ENCODE assay signal across 18 mouse cellular contexts in genomic region chr12:112791026-112791425, GRCm38 (mm10). TPM values are rescaled to one million over a fixed set of nuclear protein-coding genes. Genes with fewer than 3 reads are reported as not detected.
"Had no signal": no experiment of that assay in that cellular context is flagged by ENCODE, and none has a peak within 500 bp of the region (broad histone marks: within the 10 kb centered on the region; RNA-seq: fewer than 3 reads in every experiment).

No protein-coding gene starts in this region.

- H3K9me3 ChIP-seq: midbrain, embryonic 10.5 days; midbrain, embryonic 12.5 days; neural tube, embryonic 12.5 days; stomach, embryonic 15.5 days had no signal

- DNase-seq: lung, adult 18-20 months; lung, embryonic 14.5 days; lung, postnatal 10 days; lung, postnatal 4 days; midbrain, embryonic 14.5 days; right cerebral cortex, postnatal 25 days; thymus, adult 2 months; thymus, postnatal 25 days; thymus, postnatal 4 days had no signal

- H3K9ac ChIP-seq: liver, embryonic 14.5 days; lung, embryonic 14.5 days; midbrain, embryonic 12.5 days; neural tube, embryonic 12.5 days; stomach, embryonic 15.5 days had no signal

- H3K4me3 ChIP-seq: midbrain, embryonic 10.5 days; midbrain, embryonic 12.5 days; neural tube, embryonic 12.5 days; stomach, embryonic 15.5 days had no signal

- H3K36me3 ChIP-seq: midbrain, embryonic 10.5 days; midbrain, embryonic 12.5 days; neural tube, embryonic 12.5 days; stomach, embryonic 15.5 days had no signal

- H3K27me3 ChIP-seq: neural tube, embryonic 12.5 days; stomach, embryonic 15.5 days had no signal

- H3K27ac ChIP-seq: liver, embryonic 14.5 days; midbrain, embryonic 10.5 days; midbrain, embryonic 12.5 days; neural tube, embryonic 12.5 days; stomach, embryonic 15.5 days; stomach, postnatal 0 days had no signal

- H3K4me2 ChIP-seq: lung, embryonic 14.5 days; midbrain, embryonic 12.5 days; neural tube, embryonic 12.5 days; stomach, embryonic 15.5 days had no signal

- ATAC-seq: midbrain, embryonic 16.5 days had no signal

RNA-seq across cellular contexts. Expression of gene Ahnak2, which starts 11.4 kb away (rescaled TPM):
- total RNA-seq: megakaryocyte-erythroid progenitor cell, adult 5-6 weeks; neutrophil, adult 5-6 weeks had no signal
